Mouse (Mus musculus) 3134 (cell line): Measurements from ENCODE around the gene Prkag1.

ENCODE experiments used
- DNase-seq: peaks from one replicate; pipeline ENCODE4 v3.0.0-alpha.2; 2011; ENCODE audit warnings: low spot score; ENCODE audit not compliant: insufficient read length; ENCODE audit errors: extremely low read depth

Gene Prkag1

DNA sequence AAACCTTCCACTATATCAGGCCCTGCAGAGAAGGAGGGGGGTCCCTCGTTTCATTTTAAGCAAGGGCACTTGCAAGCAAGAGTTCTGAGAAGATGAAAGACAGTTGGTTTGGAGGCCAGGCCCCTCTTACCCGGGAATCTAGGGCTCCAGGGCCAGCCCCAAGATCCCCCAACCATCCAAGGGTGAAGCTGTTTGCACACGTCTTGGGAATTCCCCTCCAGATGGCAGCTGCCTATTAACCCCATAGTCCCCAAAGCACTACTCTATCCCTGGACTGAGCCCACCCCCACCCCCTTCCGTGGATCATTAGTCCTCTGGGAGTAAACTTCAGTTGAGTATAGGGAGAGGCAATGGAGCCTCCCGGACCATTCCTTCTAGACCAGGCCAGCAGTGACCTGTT is 55.8 kb downstream of the Prkag1 start:
- DNase-seq, result no peak

DNA sequence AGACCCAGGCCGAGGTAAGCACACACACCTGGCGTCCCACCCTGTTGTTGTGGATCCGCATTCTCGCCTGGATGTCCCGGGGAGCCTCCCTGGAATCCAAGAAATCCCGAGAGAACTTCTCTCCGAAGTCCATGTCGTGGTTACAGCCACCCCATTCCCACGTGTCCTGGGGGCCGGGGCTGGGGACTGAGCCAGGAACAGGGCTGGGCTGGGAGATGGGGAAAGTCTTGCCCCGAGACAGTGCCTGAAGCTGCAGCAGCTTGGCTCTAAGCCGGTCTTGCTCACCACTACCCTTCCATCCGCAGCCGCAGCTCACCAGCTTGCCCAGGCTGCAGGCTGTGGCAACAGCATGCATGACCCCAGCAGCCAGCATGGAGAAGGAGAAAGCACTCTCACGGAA is 57.2 kb downstream of the Prkag1 start:
- peak; percentile 89 for DNase-seq

DNA sequence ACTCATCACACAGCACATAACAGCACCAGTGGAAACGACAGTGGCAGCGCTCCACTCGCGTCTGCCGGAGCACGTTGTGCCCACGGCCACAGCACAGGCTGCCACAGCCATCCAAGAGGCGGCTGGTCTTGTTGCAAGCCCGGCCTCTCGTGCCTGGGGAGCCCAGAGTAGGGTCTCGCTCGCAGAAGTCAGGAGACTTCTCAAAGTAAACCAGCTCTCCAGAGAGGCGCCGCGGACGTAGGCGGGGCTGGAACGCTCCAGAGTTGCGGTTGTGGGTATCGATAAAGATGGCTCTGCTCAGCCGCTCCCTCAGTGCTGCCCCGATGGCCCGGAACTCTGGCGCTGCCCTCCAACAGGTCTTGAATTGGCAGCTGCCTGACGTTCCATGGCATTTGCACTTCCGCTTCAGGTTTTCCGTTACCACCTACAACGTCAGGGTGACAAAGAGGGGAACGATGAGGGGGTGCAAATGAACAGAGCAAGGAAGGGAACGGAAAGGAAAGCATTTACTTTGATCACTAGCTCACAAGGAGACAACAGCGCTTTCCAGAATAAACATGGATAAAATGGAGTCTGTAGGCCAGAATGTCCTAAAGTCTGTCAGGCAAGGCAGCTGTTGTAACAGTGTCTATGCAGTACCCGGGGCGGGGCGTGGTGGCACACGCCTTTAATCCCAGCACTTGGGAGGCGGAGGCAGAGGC is 58.7 kb downstream of the Prkag1 start:
- DNase-seq, result no peak

DNA sequence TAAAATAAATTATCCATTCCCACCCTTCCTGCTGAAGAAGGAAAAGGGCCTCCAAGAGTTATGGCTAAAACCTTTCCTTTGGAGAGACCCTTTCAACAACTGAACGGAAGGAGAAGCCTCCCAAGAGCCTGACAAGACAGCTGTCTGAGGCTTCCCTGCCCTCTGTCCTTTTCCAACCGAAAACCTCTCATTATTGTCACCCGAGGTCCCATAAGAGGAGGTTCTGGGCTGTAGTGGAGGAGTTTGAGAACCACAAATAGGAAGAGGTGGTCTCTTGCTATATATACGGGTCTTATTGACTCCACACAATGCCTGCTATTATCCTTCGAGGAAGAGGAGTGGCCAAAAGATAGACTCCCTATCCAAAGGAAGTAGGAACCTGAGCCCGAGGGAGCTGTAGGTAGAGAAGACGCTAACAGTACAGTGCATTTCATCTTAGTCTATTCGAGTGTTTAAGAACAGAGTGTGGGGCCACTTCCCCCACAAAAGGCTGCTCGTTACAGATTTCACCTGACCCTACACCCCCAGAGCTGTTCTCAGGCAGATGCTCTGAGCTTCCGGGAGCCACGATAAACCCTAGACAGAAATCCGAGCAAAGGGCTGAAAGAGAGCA is 59.4 kb downstream of the Prkag1 start:
- DNase-seq, result no peak

DNA sequence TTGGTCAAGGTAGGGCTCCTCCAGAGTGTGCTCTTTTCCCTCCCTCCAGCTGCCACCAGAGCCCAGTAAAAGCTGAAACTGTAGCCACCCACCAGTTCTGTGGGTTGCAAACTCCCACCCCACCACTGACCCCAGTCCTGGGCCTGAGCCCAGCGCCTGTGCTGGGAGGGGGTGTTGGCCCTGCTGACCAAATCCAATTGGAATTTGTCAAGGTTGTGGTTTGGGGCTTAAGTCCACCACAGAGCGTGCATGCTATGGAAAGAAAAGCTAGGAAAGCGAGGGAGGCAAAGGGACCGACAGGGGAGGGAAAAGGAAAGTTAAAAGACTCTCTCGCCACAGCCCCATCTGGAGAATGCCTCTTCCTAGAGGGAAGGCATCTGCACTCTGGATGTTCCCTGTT is 63.1 kb downstream of the Prkag1 start:
- peak; percentile 87 for DNase-seq

DNA sequence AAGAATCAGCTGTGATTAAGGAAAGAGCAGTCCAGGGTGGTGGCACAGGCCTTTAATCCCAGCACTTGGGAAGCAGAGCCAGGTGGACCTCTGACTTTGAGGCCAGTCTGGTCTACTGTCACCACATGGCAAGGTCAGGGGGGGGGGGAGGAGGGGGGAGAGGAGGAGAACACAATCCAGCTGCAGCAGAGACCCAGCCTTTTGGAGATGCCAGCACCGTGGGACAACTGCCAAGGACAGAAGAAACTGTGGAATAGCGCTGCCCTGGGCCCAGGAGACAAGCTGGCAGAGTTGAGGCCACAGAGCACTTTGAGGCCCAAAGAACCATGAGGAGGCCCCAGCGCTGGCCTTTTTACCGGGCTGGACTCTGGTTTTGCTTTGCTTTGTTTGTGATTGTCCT is 65.4 kb downstream of the Prkag1 start:
- DNase-seq, result peak; percentile 59
